Mouse (Mus musculus) c-Kit-negative CD71-positive TER-119-positive erythroid progenitor cells, embryonic 14.5 days (primary cell): ENCODE results near the gene Tctex1d2.

ENCODE experiments used
- DNase-seq: peaks from one replicate; pipeline ENCODE4 v3.0.0-alpha.2; 2013; ENCODE audit warnings: low read depth, low spot score

Tctex1d2 gene

DNA sequence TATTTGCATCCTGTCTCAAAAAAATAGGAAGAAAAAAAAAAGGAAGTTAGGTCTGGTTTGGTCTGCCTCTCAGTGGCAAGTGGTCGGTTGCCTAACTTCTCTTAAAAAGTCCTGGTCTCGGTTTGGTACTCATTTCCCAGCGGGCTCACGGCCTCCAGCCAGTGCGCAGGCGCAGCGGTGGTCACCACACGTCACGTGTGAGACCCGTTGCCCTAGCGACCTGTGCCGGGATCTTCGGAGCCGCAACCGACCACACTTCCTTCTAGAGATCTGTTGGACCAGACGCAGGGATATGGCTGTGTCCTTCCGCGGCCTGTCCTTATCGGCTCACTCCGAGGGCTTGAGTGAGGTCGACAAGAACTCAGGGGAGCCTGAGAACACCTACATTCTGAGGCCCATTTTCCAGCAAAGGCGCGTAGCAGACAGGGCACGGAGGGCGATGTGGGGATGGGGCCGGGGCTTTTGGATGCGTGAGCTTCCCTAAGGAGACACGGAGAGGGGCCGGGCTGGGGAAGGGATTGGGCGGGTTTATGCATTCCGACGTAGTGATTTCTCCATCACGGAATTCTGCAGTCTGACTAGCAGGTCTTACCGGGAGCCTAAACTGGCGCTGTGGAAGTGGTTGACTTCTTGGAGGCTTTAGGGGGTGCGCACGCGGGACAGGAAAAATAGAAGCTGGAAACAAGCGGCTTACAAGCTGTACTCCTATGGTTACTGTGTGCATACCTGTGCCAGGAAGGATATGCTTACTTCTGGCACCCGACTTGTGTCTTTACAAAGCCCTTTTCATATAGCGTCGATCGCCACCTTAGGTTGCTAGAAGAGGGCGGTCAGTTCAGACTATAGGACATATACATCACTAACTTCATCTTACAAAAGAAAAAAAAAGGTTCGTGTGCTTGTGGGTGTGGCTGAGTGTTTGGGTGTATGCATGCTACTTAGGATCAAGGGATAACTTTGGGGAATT is at the start of gene Tctex1d2:
Gene Tctex1d2 (plus strand): TSS at position 186 of the 967 bp plus-strand sequence.
- DNase-seq, result peak; percentile 65

DNA sequence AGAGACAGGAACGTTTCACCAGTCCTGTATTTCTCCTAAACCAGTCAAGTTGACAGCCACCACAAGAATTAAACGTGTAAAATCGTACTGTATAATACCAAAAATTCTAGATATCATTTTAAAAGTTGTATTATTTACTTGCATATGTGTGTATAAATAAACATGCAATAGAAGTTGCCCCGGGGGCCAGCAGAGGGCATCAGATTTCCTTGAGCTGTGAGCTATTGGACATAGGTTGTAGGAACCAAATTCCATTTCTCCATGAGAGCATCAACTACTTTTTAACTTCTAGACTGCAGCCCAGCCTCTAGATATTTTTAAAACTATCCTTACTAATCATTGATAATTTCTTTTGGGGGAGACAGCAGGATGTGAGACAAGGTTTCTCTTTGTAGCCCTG is 48.2 kb upstream of the Tctex1d2 start:
- DNase-seq, result no peak

- no peak for DNase-seq
These were observed 39.9 kb upstream of the Tctex1d2 start for GRCm38 (mm10) chr16:32379575-32379974.

- no peak for DNase-seq
These were observed 36.6 kb upstream of the Tctex1d2 start for GRCm38 (mm10) chr16:32382901-32383300.

DNA sequence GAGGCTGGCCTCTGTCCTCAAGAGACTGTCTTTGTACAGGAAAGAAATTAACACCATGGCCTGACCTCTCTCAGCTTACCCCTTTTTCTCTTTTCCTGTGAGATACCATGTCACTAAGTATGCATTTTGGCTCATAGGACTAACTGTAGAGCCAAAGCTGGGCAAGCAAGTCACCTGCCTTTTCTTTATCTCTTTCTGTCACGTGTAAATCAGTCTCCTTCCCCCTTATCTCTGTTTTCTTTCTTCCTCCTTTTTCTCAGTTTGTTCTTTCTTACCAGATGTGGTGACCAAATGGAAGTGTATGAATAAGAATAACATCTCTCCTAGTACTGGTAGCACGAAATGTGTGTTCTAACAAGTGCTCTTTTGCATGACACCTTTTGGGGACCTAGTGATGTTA is 34.6 kb upstream of the Tctex1d2 start:
- DNase-seq, result no peak

DNA sequence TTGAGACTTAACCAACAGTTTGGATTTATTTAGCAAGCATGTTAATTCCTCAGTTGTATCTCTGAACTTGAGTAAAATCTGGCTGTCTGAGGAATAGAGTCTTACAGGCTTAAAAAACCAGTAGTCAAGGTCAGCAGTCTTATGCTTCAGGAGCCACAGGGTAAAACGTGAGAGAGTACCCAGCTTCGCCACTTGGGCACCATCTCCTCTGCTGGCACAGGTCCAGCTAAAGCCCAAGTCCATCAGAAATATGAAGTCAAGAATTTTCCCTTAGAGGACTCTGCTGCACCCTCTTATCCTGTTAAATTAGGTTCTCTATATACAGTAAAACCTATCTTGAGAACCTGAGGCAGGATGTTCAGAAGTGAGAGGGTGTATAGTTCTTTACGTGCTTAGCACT is 32.7 kb upstream of the Tctex1d2 start:
- no peak for DNase-seq

DNA sequence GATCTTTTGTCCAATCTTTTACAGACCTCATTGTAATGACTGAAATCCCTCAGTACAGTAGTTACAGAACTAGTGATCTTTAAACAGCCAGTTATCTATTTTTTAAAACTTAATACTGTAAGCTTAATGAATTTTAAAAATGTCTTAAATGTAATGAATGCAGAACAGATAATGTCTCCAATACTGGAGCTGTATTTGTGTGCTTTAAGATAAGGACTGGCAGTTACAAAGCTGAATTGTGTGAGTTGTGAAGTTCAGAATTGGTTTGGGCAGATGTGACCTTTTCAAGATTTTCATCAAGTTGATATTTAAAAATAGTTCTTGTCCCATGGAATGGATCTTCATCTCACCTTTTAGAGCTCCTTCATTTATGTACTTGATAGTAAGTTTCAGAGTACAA is 30.5 kb upstream of the Tctex1d2 start:
- no peak for DNase-seq

GRCm38 (mm10) chr16:32389841-32390240 is 29.7 kb upstream of the Tctex1d2 start:
- DNase-seq, result no peak

DNA sequence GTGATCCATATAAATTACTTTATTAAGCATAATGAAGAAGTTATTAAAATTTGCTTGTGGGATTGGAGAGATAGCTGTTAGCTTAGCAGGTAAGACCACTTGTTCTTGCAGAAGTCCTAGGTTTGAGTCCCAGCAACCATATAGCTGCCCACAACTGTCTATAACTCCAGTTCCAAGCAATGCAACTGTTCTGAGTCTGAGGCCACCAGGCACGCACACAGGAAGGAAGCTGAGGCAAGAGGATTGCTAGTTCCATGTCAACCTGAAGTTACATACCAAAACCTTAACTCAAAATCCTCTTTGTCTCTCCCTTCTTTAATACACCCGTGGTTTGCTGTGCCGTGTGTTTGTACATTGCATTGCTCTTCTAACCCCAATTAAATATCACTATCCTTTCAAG is 28.6 kb upstream of the Tctex1d2 start:
- DNase-seq, result no peak

- no peak for DNase-seq
These were observed 23.6 kb upstream of the Tctex1d2 start for GRCm38 (mm10) chr16:32395679-32396540.

DNA sequence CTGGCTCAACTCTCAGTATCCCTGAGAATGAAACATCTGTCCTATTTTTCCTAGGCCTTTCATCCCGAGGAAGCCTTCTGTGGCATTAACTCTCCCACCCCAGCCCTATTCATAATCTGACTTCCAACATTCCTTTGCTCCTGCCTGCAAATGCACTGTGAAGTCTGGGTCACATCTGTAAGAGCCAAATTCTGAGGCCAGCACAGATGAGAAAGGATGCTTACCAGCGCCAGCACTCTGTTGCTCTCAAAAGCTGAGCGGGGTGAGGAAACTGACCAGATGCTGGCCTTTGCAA is 23.0 kb upstream of the Tctex1d2 start:
- DNase-seq, result no peak

DNA sequence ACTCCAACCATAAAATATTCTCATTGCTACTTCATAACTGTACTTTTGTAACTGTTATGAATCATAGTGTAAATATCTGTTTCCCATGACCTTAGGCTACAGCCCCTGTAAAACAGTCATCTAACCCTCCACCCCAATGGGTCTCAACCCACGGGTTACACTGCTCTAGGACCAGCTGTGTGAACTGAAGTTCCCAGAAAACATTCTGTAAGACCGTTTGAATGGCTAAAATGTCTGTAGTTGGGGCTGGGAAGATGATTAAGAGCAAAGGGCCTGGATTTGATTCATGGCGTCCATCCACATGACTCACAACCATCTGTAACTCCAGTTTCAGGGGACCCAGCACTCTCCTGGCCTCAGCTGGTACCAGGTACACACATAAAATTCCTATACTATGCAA is 21.3 kb upstream of the Tctex1d2 start:
- no peak for DNase-seq

GRCm38 (mm10) chr16:32400267-32400666 is 19.2 kb upstream of the Tctex1d2 start, which contains the start of gene Tm4sf19:
TSS of gene Tm4sf19 (plus strand) at chr16:32400506.
- DNase-seq, result no peak

GRCm38 (mm10) chr16:32401335-32401965 is 18.1 kb upstream of the Tctex1d2 start:
- no peak for DNase-seq

DNA sequence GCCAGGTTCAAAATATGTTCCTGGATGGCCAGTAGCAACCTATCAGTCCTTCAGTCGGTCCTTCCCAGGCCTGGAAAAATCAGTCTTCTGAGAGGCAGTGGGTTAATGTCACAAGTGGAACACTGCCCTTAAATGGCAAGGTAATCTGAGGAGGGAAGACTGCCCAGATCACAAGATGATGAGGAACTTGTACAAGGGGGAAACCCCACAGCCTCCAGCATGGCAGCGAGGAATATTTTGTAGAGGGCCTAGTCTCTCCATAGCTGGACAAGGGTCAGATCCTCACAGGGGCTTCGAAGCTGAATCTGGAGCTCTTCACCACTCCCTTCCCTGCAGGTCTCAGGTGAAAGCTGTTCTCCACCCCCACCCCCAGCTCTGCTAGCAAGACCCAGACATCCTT is 16.7 kb upstream of the Tctex1d2 start:
- no peak for DNase-seq

DNA sequence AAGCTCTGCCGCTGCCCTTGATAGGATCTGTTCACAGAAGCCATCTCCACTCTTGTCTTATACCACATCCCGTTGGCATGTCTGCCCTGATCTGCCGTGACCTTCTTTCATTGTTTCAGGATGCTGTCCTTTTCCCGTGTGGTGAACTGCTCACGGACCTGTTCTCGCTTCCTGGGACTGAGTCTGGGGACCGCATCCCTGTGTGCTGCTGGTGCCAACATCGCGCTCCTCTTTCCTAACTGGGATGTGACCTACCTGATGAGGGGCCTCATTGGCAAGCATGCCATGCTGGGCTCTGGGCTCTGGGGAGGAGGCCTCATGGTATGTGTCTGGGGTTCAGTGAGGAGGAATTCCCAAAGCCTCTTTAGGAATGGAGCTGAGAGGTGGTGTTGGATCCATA is 13.8 kb upstream of the Tctex1d2 start:
- no peak for DNase-seq

GRCm38 (mm10) chr16:32406671-32407070 is 12.8 kb upstream of the Tctex1d2 start:
- DNase-seq, result no peak

DNA sequence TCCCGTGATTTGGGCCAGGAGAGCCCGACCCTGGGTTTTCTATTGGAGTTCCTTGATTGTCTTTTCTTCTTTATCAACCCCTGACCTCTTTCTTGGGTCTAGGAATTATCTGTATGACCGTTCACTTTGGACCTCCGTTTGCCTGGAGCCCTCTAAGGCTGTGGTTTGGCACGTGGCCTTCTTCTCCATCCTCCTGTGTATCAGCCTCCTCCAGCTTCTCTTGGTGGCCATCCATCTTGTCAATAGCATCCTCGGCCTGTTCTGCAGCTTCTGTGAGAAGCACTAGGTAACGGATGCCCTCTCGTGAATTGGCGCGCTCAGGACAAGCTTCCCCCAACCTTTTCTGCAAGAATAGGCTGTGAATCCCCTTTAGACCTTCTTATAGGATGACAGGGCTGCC is 11.8 kb upstream of the Tctex1d2 start:
- no peak for DNase-seq

GRCm38 (mm10) chr16:32417457-32417856 is 2.0 kb upstream of the Tctex1d2 start:
- DNase-seq, result no peak

DNA sequence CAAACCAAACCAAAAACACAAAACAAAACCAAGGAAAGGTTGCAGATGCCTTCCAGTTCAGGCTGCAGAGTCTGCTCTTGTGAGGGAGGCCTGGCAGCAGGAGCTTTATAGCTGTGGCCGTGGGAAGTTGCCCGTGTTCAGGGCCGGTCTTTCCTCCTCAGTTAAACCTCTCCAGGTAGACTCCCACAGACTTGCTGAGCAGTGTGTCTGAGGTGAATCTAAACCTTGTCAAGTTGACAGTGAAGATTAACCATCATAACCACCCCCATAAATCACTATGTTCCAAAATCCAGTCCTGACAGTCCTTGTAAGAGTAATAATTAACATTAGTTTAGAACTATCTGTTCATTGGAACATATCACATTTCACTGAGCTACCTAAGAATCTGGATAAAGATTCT is 8.0 kb downstream of the Tctex1d2 start:
- DNase-seq, result no peak

- peak; percentile 85 for DNase-seq
These were observed 11.1 kb downstream of the Tctex1d2 start, which contains the start of gene Pcyt1a for GRCm38 (mm10) chr16:32430474-32431046. TSS of gene Pcyt1a (plus strand) at chr16:32430921.
